Mouse (Mus musculus) liver, embryonic 14.5 days (tissue): ENCODE data around the gene Fbln2.

Experiments used
- CTCF ChIP-seq: IDR thresholded peaks from 2 replicates; pipeline ENCODE4 v1.5.1; 2016; ENCODE audit warnings: antibody characterized with exemption, low read depth, control low read depth
- EP300 ChIP-seq: IDR thresholded peaks from 2 replicates; pipeline ENCODE4 v1.6.1; 2016; ENCODE audit warnings: antibody characterized with exemption, low read depth

GRCm38 (mm10) chr6:91301839-91302238 is 89.6 kb downstream of the Fbln2 start:
- TF ChIP-seq CTCF (no peak), EP300 (no peak)
